ENCODE assay signal across 13 mouse cellular contexts in the genomic region with DNA sequence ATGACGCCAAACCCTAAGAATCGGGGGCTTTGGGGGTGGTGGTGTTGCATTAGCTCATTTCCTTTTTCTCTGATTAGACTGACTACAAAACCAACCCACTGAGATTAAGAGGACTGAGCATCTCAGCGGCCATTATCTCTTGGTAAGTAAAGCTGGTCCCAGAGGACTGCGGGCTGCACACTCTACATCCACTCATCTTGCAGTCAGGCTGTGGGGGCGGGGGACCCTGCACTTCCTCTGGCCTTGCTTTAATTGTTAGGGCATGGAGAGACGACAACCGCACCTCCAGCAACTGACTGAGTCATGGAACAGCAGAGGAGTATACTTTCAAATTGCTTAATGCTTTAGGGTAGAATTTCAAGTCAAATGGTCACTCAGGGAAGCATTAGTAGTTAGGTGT.
A peak's percentile ranks its signal among the peaks of the same experiment; 100 is the strongest.
DNase-seq lines count a peak whose midpoint lies in the region; ATAC-seq lines count a peak whose summit lies in the region.
"Had no signal": no experiment of that assay in that cellular context is flagged by ENCODE, and none has a peak within 500 bp of the region (broad histone marks: within the 10 kb centered on the region; RNA-seq: fewer than 3 reads in every experiment).

No protein-coding gene starts in this region.

- ATAC-seq in heart, embryonic 12.5 days (ENCODE audit: insufficient number of reproducible peaks, low FRiP score) = peak; percentile 74
- no peak for ATAC-seq in forebrain, embryonic 13.5 days

- no peak overlapping the region for H3K9ac ChIP-seq in heart, embryonic 12.5 days
- H3K9ac ChIP-seq in forebrain, embryonic 13.5 days = no peak overlapping the region

- WGBS in heart, embryonic 12.5 days = 31% methylated on average over 7 of the region's 7 CpGs
- 81% methylated on average over 7 of the region's 7 CpGs for WGBS in forebrain, embryonic 13.5 days

- peak; percentile 31 for DNase-seq in adrenal gland, postnatal 14 days
- no peak for DNase-seq in adrenal gland, postnatal 10 days
- peak; percentile 20 to 33 for DNase-seq in lung, postnatal 4 days
- DNase-seq in lung, adult 18-20 months = no peak
- no peak for DNase-seq in T-cell, adult 2 months (ENCODE audit: low spot score)
- no peak for DNase-seq in gastrocnemius, postnatal 14 days
- DNase-seq: B cell, adult 2 months; gastrocnemius, postnatal 36 days; spleen, adult 18-20 months had no signal

- no peaks in the 10 kb centered on the region for H3K27me3 ChIP-seq in heart, embryonic 12.5 days (replicated peaks)
- no peaks in the 10 kb centered on the region for H3K27me3 ChIP-seq in forebrain, embryonic 13.5 days

- no peak overlapping the region for H3K4me3 ChIP-seq in heart, embryonic 12.5 days
- H3K4me3 ChIP-seq in forebrain, embryonic 13.5 days = no peak overlapping the region
- H3K4me3 ChIP-seq: left cerebral cortex, adult 2 months; megakaryocyte, embryonic 14.5 days had no signal

- no peaks in the 10 kb centered on the region for H3K9me3 ChIP-seq in heart, embryonic 12.5 days (replicated peaks)
- no peaks in the 10 kb centered on the region for H3K9me3 ChIP-seq in forebrain, embryonic 13.5 days (replicated peaks)

- no peaks in the 10 kb centered on the region for H3K36me3 ChIP-seq in heart, embryonic 12.5 days
- no peaks in the 10 kb centered on the region for H3K36me3 ChIP-seq in forebrain, embryonic 13.5 days (ENCODE audit: poor library complexity, severe bottlenecking)

- H3K4me2 ChIP-seq in heart, embryonic 12.5 days = no peak overlapping the region
- H3K4me2 ChIP-seq in forebrain, embryonic 13.5 days = no peak overlapping the region

- intact Hi-C loops in gastrocnemius, postnatal 14 days (cut with DNase I; ENCODE audit: low total_unique reads) = no loop called here

- peak overlapping the region; percentile 55 for H3K27ac ChIP-seq in heart, embryonic 12.5 days (ENCODE audit: poor library complexity, severe bottlenecking)
- no peak overlapping the region for H3K27ac ChIP-seq in forebrain, embryonic 13.5 days
- H3K27ac ChIP-seq: left cerebral cortex, adult 2 months had no signal

- peaks cover 12% of the 10 kb centered on the region; the same call in 1 of the 2 replicates for H3K4me1 ChIP-seq in heart, embryonic 12.5 days (replicated peaks)
- H3K4me1 ChIP-seq in forebrain, embryonic 13.5 days = no peaks in the 10 kb centered on the region

Comparison
In these comparisons a context has a peak if more than half of its experiments do, and no peak if none do; other contexts are left out.
1. DNase-seq: peak in adrenal gland, postnatal 14 days (single experiment) and lung, postnatal 4 days (2 of 2); none in adrenal gland, postnatal 10 days (single experiment), lung, adult 18-20 months (0 of 2), T-cell, adult 2 months (single experiment) and gastrocnemius, postnatal 14 days (single experiment).